Mouse (Mus musculus) layer of hippocampus, adult 8-10 months (tissue): Measurements from ENCODE around the gene Tagln. TPM values are rescaled to one million over a fixed set of nuclear protein-coding genes. Genes with fewer than 3 reads are reported as not detected.

ENCODE experiments used
- DNase-seq, 2 experiments: peaks; one replicate each; pipeline ENCODE4 v3.0.0; 2022; ENCODE audit warnings: low spot score in 2 of 2
- total RNA-seq, 4 experiments: library from RNA; stranded (reverse); gene quantifications; 2 replicates each; pipeline ENCODE4 v1.2.4; 2022

Gene Tagln
- total RNA-seq, 4 experiments from 2014 or later, result 4.2 to 16.3 (median 8.8) TPM

DNA sequence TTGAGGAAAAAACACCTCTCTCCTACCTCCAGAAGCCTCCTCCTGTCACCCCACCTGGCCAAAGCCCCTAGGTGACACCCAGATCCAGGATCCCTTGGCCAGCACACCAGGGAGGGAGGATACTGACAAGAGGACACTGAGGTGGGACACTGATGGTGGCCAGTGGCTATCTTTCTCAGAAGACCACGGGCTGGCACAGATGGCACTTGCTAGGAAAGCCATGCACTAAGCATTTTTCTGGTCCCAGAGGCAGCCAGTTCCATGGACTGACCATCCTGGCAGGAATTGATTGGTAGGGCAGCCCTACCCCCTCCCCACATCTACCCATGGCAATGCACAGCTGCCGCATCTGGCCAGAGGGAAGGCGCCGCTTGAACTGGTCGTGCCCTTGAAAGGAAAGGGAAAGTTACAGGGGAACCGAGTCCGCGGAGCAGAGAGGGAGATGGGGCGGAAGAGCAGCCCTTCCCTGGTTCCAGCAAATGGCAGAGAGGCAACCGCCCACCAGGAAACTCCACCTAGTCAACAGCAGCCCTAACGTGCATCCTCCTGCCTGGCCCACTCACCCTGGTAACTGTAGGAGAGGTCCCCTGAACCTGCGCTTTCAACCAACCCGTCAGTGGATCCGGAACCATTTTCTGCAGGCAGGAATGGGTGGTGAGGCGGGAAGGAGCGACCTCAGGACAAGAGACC, 10.5 kb upstream of the Tagln start:
- no peak for DNase-seq

GRCm38 (mm10) chr9:45945721-45946120, 9.9 kb upstream of the Tagln start:
- no peak for DNase-seq

- DNase-seq, result no peak
These were observed 8.9 kb upstream of the Tagln start for GRCm38 (mm10) chr9:45944506-45945400.

DNA sequence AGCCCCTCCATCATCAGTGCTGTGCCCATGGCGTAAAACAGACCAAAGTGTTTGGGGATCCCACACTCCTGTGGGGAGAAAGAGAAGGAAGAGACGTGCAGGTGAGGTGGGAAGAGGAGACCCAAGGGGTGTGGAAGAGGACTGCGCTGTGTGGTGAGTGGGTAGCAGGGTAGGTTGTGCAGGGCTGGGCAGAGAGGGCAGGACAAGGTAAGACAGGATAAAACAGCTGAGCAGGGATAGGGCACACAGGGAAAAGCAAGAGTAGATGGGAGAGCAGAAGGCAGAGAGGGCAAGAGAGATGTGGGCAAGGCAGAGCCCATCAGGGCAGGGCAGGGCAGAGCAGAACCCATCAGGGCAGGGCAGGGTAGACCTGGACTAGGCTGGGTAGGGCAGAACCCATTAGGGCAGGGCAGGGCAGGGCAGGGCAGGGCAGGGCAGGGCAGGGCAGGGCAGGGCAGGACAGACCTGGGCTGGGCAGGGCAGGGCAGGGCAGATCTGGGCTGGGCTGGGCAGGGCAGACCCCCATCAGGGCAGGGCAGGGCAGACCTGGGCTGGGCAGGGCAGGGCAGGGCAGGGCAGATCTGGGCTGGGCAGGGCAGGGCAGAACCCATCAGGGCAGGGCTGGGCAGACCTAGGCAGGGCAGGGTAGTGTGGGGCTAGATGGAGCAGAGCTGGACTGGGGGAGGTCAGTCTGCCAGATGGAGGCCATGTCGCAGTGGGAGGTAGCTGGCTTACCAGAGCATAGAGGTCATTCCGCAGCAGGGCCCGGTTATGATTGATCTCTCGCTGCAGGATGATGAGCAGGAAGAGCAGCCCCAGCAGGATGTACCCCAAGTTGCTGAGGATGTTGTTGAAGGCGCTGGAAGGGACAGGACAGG, 8.0 kb upstream of the Tagln start:
- DNase-seq, result no peak

- DNase-seq, result no peak
These were observed 7.1 kb upstream of the Tagln start for GRCm38 (mm10) chr9:45942916-45943315.

DNA sequence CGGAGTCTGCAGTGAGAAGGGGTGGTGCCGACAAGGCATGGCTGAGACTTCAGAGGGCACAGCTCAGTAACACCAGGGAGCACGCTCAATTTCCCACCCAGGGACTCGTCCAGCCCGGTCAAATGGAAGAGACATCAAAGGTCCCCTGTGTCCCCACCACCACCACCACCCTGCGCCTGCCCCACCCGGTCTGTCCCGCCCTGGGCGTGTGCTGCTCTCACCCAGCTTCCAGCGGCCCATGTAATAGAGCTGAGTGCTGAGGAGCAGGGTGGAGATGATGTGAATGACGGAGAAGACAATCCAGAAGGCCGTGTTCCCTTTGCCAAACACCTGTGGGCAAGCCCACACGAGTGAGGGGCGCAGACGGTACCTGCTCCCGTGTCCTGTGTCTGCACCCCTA, 6.6 kb upstream of the Tagln start:
- no peak for DNase-seq

DNA sequence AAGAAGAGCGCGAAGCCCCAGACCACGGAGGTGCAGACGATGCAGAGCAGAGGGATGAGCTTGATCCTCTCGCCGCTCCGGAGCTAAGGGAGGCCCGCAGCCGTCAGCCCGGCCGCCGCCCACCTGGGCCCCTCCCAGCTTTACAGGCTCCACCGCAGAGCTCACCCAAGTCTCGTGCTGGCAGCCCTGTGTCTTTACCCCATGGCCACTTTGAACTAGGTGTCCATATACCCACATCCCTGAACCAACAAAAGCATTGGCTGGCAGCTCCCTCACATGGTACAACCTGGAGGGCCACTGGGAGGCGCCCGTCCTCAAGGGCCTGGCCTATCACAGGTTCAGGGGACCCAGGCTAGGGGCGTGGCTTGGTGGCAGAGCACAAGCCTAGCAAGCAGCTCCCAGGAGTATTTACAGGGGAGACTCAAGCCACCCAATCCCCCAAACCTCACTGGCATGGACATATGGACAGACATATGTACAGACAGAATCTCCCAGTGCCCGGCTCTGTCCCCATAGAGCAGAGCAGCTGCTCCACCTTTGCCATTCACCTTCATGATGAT, 5.6 kb upstream of the Tagln start:
- DNase-seq, result no peak

DNA sequence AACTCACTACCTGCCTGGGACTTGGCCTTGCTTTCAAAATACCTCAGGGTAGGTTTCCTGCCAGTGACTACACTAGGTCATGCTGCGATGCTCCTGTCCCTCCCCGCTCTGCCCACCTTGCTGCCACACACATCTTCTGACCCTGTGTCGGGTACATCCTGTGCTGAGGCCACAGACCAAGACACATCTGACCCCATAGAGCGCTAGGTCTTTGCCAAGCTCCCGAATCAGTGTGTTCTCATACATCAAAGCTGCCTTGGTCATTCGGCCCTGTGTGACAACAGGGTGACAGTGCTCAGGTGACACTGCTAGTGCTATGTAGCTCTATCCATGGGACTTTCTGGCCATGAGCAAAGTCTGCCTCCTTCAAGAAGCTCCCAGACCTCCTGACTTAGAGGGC, 3.9 kb upstream of the Tagln start:
- DNase-seq, result no peak

DNA sequence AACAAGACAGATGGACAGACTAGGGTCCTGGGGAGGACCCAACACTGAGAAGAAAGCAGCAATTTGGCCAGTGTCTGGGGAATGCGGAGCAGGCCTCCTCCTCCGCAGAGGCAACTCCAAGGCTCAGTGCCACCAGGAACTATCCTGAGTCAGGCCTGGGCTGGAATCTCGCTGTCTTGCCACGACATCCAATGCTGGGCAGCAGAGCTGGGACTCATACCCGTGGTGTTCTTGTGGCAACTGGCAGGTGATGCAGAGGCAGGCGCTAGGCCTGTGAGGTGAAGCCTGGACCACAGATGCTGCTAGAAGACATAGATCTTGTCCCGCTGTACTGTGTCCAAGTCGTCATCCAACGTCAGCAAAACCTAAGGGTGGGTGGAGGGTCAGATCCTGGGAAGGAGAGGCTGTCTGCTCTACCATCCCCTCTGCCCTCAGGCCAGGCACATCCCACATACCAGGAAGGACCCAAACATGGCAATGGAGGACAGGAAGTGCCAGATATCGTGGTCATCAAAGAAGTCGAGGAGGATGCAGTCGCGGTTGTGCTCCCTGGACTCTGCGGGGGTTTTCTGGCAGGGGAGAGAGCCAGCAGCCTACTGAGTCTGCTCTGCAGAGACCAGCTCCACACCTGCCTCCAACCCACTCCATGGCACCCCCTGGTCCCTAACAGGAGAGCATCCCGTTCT, 3.2 kb upstream of the Tagln start:
- no peak for DNase-seq

DNA sequence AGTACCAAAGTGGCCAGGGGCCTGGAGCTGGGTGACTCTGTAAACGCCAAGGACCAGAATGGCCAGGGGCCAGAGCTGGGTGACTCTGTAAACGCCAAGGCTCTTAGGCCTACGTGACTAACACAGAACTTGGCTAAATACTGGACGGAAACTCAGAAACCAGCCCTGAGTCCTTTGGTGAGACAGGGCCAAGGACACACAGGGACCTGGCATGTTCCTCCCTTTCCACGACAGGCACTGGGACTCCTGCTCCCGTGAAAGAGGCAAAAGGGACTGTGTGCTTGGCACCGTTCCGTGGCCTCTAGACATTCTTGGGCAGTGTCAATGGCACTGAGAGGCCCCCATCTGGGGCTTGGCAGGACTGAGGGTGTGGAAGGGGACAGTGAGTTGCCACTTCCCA, 2.2 kb upstream of the Tagln start:
- DNase-seq, result no peak

DNA sequence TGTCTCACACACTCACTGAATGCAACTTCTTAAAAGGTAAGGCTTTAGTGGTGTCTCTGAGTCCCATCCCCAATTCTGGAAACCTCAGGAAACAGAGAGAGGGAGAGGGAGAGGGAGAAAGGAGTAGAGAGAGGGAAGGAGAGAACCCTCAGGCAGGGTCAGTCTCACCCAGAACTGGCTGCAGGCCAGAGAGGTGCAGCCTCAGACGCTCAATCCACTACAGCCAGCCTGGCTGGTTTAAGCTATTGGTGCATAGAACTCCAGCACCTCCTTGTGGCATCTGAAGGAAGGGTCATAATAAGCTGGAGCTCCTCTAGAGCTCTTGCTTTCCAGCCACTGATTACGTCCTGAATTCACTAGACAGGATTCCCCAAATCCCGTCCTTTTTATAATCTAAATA, 1.0 kb upstream of the Tagln start:
- peak in 1 of 2 experiments; percentile 37 for DNase-seq

DNA sequence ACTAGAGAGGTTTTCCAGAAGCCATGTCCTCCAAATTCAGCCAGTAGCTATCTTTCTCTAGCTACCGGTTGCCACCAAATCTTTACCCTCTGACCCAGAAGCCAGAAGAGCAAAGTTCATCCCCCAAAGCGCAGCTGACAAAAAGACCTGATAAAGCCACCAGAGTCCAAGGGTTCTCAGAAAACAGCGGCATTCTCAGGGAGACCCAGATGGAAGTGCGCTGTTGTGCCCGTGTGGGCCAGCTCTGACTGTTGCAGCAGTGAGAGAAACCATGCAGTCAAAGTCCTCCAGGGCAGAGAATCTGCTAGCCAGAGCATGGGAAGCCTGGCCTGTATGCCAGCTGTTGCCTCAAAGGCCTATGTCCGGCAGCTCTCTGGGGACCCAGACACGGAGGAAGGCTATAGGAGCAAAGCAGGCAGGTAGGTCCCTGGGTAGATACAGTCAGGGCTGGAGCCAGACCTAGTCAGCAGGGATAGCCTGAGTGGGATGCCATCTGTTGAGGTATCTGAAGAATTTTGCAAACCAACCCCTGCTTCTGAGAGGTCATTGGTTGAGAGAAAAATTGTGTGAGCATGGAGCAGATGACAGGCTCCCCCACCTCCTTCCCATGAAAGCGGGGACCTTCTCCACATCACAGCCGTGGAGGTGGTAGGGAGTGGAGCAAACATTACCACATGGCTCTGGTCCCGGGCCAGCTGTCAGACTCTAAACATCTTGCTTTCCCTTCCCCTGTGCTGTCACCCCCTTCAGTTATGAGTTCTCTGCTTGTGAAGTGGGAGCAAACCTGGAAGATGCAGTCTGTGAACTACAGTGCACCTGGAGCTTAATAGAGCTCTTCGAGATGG, 3.1 kb downstream of the Tagln start:
- DNase-seq, result peak in 1 of 2 experiments; percentile 57

- DNase-seq, result no peak
These were observed 3.9 kb downstream of the Tagln start for GRCm38 (mm10) chr9:45931958-45932357.

DNA sequence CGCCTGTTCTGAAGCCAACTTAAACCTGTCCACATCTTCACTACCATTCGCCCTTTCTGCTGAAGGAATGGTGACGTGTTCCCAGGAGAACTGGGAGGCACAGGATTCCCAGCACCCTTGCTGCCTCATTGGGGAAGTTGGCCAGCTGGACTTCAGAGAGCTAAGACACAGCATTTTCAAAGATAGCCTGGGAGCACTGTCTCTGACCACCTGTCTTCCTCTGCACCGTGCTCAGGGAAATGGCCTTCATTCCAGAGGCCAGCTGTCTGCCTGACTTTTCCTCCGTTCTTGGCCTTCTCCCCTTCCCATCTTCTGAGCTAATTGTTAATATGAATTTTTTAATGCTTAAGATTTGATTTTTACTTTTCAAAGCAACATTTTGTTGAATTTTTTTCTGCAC, 6.6 kb downstream of the Tagln start:
- DNase-seq, result no peak

DNA sequence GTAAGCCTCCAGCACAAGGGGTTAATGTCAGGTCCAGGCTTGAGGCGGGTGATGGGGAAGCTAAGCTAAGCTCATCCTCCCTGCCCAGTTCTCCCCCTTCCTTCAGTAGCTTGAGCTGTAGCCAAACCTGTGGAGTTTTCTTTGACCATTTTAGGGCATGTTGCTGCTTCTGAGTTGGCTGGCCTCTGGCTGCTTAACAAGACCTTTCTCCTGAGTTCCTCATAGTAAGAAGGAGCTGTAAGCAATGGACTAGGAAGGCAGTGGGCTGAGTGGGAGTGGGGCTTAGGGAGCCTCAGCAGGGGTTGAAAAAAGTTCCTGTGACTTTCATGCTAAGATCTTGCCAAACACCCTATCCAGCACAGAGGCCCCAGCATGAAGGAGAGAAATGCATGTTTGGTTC, 16.0 kb downstream of the Tagln start:
- no peak for DNase-seq

DNA sequence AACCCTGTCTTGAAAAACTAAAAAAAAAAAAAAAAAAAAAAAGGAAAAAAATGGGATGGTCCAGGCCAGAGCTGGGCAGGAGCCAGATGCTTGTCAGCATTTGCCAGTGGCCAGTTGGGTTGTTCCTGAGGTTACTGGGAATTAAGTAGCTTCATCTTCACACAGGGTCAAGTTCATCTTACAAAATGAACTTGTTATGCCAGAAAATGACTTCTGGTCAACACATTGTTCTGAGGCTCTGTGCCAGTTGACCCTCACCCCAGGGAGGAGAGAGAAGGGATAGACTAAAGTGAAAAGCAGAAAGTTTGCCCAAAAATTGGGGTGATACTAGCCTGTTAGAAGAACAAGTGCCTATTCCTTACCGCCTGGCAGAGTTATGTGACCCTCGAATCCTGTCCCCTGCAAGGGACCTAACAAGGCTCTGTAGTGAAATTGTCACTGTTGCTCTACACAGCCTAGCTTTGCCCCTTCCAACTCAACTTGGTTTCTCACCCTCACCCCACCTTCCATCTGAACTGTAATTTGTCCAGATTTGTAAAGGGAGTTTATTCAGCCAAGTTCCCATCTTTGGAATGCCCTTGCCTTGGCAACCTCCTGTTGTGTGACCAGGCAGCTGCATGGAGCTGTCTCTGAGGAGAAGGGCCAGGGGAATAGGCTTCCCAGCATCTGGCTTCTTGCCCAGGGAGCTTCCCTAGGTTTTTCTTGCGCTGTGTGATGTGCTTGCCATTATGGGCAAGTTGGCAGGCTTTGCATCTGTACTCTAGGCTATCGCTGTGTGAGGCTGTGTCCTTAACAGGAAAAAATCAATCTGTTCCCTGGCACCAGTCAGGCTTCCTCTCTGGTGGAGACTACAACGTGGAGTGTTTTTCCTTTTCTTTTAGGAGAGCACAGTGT, 18.6 kb downstream of the Tagln start:
- DNase-seq, result peak; percentile 54 to 60

GRCm38 (mm10) chr9:45915659-45916058, 20.2 kb downstream of the Tagln start:
- DNase-seq, result no peak

DNA sequence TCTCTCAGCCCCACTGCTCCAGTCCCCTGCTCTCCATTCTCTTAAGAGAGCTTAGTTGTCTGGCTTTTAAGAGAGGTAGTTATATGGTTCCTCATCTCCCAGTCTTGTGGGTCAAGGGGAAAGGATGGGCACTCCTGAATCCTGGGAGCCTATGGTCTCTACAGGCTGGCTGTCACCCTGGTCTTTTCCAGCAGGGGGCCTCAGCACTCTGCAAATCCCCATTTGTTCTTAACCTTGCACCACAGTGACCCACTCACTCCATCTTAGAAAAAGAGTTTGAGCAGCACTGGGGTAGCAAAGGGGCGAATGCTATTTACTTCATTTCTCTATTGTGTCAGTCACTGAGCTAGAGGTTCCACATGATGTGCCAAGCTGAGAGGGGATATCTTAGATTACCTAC, 24.2 kb downstream of the Tagln start:
- peak in 1 of 2 experiments; percentile 38 for DNase-seq

GRCm38 (mm10) chr9:45910995-45911394, 24.9 kb downstream of the Tagln start:
- DNase-seq, result no peak
